Mouse (Mus musculus): Measurements from ENCODE around the gene Maml3. TPM values are rescaled to one million over a fixed set of nuclear protein-coding genes. Genes with fewer than 3 reads are reported as not detected.

The Maml3 gene
- total RNA-seq, 2 experiments from 2014 or later, result 4.4 to 10.6 TPM

- no peak for ATAC-seq (replicated peaks; ENCODE audit: low FRiP score, low TSS enrichment, poor library complexity, severe bottlenecking)
These were observed 433.8 kb downstream of the Maml3 start for GRCm38 (mm10) chr3:51671071-51671469.

DNA sequence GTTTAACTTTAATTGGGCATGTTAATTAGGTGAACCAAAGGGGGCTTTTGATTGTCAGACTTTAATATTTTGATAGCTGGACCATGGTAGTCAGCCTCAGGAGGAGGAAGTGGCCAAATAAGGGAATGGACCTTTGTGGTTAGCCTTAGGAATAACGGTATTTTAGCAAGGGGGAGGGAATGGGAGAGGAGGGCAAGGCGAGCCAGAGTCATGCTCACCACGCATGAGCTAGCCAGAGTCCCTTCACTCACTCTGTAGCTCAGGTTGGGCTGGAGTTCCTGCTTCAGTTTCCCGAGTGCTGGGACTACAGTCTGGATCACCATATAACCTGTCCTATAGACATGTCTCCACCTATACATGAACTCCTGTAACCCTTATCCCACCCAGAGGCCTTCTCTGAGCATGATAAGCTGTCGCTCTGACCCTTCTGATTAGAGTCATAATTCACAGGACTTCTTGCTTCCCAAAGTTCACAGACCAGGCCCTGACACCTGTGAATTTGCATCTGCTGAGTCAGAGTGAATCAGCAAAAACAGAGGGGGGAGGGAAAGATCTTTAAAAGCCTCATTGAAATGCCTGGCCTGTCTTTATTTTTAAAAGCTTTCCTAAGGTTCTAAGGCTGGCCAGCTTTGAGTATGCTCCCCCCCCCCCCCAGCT is 434.3 kb downstream of the Maml3 start:
- peak; percentile 55; the same call in 1 of the 2 replicates for ATAC-seq (replicated peaks; ENCODE audit: low FRiP score, low TSS enrichment, poor library complexity, severe bottlenecking)

DNA sequence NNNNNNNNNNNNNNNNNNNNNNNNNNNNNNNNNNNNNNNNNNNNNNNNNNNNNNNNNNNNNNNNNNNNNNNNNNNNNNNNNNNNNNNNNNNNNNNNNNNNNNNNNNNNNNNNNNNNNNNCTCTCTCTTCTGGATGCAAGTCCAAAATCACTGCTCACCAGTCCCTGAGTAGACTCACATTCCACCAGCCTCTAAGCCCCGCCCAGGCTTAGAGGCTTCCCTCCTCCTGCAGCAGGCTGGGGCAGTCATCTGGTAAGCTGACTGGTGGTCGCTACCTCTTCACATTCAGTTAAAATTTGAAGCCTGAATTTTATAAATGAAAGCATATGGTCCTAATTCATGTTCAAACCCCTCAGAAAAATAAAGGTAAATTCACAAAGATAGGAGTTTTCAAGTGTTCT is 436.3 kb downstream of the Maml3 start:
- no peak for ATAC-seq (replicated peaks; ENCODE audit: low FRiP score, low TSS enrichment, poor library complexity, severe bottlenecking)

- ATAC-seq (replicated peaks; ENCODE audit: low FRiP score, low TSS enrichment, poor library complexity, severe bottlenecking), result peak; percentile 62
These were observed 442.3 kb downstream of the Maml3 start for GRCm38 (mm10) chr3:51662557-51662956.

DNA sequence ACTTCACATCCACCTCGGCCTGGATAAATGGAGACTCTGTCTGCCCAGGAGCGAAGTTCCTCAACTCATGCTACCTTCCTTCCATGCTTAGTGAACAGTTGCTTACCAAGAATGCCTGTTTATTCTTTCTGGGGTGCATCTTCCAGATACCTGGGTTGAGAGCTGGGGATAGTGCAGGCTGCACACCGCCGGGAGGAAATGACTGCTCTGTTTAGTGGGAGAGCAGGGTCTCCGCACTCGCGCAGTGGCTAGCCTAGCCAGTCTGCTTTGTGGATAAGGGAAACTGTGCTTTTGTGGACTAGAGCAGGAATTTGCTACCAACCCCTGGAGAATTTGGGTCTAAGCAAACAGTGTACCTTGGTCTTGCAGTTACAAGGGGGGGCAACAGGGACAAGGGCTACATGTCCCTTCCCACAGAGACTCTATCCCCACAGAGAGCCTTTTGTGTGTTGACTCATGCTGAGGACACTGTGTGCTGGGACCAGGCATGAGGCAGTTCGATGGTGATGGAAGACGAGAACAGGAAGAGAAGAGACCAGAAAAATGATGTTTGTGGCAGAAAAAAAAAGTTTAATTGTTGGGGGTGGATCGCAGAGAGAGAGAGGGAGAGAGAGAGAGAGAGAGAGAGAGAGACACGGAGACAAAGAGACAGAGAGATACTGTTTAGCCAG is 442.9 kb downstream of the Maml3 start:
- no peak for ATAC-seq (replicated peaks; ENCODE audit: low FRiP score, low TSS enrichment, poor library complexity, severe bottlenecking)

DNA sequence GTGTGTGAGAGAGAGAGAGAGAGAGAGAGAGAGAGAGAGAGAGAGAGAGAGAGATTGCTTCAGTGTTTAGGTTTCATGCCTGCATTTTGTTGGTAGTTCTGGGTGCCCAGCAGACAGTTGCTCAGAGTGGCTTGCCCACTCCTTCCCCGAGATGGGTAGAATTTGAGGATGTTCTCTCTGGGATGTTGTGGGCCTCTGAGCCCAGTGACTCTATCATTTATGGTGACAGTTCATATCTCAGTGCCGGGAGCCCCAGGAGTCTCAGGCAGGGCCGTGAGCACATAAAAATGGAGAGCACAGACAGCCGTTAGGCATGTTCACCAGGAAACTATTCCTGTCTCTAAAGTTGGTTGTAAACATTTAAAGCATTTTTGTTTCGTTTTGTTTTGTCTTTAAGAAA is 443.5 kb downstream of the Maml3 start:
- ATAC-seq (replicated peaks; ENCODE audit: low FRiP score, low TSS enrichment, poor library complexity, severe bottlenecking), result no peak

- no peak for ATAC-seq (replicated peaks; ENCODE audit: low FRiP score, low TSS enrichment, poor library complexity, severe bottlenecking)
These were observed 444.0 kb downstream of the Maml3 start for GRCm38 (mm10) chr3:51660821-51661276.

DNA sequence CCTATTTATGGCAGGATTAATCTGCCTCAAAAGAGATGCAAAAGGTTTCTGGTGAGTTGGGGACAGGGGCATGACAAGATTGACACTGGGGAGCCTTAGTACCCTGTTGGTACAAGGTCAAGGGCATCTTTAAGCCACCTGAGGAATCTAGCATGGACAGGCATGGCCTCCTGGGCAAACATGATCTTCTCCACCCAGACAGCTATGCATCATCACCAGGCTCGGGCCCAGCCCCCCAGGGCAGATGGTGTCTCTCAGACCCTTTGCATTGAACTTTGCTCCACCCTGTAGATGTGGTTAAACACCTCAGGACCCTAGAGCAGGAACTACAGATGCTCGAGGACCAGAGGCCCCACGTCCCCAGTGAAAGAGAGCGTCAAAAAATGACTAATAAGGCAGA is 444.8 kb downstream of the Maml3 start, which contains the start of gene Mgst2:
Gene Mgst2, plus strand, starts transcription at position 301 of the 400 bp plus-strand sequence.
- ATAC-seq (replicated peaks; ENCODE audit: low FRiP score, low TSS enrichment, poor library complexity, severe bottlenecking), result no peak

DNA sequence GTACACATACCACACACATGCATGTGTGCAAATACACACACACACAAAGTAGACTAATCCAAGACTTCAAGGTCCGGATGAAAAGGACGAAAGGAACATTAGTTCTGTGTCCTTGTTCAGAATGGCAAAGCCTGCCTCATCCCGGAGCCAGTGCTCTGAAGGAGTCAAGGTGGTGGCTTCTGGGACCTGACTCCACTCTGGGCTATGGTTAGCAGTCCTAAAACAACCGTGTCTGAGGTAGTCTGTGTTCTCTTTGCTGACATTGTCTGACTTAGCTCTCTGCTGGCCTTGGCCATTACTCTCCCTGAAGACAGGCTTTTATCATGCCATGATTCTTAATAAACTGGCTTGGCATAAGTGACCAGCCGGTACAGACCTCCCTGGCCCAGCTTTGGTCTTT is 445.5 kb downstream of the Maml3 start:
- ATAC-seq (replicated peaks; ENCODE audit: low FRiP score, low TSS enrichment, poor library complexity, severe bottlenecking), result no peak

GRCm38 (mm10) chr3:51654303-51655055 is 450.4 kb downstream of the Maml3 start:
- no peak for ATAC-seq (replicated peaks; ENCODE audit: low FRiP score, low TSS enrichment, poor library complexity, severe bottlenecking)

- ATAC-seq (replicated peaks; ENCODE audit: low FRiP score, low TSS enrichment, poor library complexity, severe bottlenecking), result 0 out of 2 replicates have a peak, but pooled peaks have one; percentile 35
These were observed 452.2 kb downstream of the Maml3 start for GRCm38 (mm10) chr3:51652701-51653100.

DNA sequence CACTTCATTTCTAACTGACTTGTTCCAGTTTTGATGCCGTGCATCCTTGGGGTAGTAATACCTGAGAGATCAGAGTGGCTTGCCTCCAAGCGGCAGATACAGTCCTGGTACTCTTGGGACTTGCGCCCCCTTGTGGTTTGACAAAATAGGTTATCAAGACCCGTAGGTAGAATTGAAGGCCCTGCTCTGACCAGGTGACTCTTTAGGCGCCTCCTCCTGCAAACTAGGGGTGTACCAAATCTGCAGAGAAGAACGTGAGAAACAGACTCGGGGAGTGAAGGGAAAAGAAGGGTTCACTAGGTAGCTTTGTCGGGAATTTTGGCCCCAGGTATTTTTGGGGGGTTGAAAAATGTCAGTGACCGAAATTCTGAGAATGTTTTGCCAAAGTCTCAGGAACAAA is 452.6 kb downstream of the Maml3 start:
- peak; percentile 75 for ATAC-seq (replicated peaks; ENCODE audit: low FRiP score, low TSS enrichment, poor library complexity, severe bottlenecking)

- ATAC-seq (replicated peaks; ENCODE audit: low FRiP score, low TSS enrichment, poor library complexity, severe bottlenecking), result no peak
These were observed 453.7 kb downstream of the Maml3 start for GRCm38 (mm10) chr3:51651149-51651548.

GRCm38 (mm10) chr3:51649986-51650385 is 454.9 kb downstream of the Maml3 start:
- ATAC-seq (replicated peaks; ENCODE audit: low FRiP score, low TSS enrichment, poor library complexity, severe bottlenecking), result no peak

DNA sequence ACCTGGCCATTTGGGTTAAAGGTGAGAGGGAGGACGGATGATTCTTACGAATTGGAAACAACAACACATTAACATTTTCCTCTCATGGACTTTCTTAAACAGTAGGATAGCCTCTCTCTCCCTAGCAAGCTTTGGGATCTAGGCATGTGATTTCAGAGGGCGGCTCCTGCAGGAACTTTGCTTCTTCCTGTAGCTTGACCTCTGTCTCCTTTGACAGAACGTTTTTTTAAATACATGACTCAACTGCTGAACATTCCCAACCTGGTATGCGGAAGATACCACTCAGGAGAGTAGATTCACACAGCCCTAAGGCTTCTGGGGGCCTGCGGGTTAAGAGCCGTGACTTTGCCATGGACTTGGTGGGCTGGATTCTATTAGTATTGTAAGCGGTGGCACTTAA is 455.4 kb downstream of the Maml3 start:
- ATAC-seq (replicated peaks; ENCODE audit: low FRiP score, low TSS enrichment, poor library complexity, severe bottlenecking), result no peak

DNA sequence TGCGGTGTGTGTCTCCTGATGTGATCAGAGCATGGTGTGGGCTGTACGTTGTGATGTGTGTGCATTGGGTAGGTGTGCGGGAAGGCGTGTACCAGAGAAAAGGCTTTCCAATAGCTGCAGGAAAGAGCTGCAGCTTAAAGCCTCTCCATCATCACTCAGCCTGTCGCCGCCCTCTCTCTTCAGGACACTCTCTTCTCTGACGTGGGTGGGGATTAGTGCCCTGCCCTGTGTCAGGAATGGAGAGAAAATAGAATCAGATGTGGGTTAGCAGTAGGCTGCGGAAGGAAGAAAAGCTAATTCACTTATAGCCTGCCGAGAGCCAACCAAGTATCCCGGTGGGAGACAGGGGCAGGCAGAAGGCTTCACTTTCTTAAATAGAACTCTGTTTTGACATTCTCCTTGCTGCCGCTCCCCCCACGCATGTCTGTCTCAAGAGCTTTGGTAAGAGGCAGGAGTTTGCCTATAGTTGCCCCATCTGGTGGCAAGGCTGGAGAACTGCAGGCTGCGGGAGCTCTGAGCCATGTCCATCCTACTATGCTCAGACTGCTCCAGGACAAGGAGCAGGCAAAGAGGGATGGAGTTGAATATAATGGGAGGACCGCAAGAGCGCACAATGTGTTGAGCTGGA is 456.7 kb downstream of the Maml3 start:
- peak; percentile 68 for ATAC-seq (replicated peaks; ENCODE audit: low FRiP score, low TSS enrichment, poor library complexity, severe bottlenecking)

DNA sequence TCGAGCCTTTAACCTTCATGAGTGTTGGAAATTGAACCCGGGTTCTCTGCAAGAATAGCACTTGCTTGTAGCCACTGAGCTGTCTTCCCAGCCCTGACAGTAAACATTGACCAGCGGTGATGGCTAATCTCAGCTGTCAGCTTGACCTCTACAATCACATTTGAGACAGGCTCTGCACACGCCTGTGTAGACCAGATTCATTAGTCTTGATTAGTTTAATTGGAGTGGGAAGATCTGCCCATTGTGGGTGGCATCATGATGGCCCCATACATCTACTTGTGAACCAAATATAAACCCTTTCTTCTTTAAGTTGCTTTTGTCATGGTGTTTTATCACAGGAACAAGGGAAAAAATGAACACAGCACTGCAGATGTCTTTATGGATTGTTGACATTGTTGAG is 457.5 kb downstream of the Maml3 start:
- ATAC-seq (replicated peaks; ENCODE audit: low FRiP score, low TSS enrichment, poor library complexity, severe bottlenecking), result no peak

DNA sequence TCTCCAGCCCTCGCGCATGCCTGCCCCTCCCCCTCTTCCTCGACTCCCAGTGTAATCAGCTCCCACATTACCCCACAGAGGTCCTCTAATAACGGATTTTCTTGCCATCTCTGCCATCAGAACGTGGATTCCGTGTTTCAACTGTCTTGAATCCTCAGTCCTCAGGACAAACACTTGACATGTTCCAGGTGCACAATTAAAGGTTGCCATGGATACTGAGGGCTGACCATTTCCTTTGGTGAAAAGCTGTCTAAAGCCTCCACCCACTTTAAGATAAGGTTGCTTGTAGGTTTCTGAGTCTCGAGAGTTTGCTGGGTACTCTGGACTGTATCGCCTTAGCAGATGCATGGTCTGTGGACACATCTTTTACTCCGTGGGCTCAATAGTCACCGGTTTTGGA is 458.6 kb downstream of the Maml3 start:
- no peak for ATAC-seq (replicated peaks; ENCODE audit: low FRiP score, low TSS enrichment, poor library complexity, severe bottlenecking)

DNA sequence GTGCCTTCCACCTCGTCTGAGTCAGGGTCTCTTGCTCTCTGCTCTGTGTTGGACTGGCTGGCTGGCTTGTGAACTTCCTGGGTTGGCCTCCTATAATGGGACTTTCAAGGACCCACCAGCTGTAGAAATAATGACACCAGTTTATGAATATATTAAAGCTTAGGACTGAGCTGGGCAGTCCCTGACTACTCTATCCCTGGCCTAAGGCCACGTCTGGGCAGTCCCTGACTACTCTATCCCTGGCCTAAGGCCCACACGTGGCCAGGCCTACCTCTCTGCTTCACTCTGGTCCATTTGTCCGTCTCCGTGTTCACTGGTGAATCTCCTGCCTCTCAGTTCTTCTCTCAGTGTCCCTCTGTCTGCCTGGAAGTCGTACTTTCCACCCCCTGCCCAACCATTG is 459.4 kb downstream of the Maml3 start:
- ATAC-seq (replicated peaks; ENCODE audit: low FRiP score, low TSS enrichment, poor library complexity, severe bottlenecking), result no peak

- peak; percentile 78 for ATAC-seq (replicated peaks; ENCODE audit: low FRiP score, low TSS enrichment, poor library complexity, severe bottlenecking)
These were observed 466.6 kb downstream of the Maml3 start for GRCm38 (mm10) chr3:51638260-51638659.
